In the genomic region with DNA sequence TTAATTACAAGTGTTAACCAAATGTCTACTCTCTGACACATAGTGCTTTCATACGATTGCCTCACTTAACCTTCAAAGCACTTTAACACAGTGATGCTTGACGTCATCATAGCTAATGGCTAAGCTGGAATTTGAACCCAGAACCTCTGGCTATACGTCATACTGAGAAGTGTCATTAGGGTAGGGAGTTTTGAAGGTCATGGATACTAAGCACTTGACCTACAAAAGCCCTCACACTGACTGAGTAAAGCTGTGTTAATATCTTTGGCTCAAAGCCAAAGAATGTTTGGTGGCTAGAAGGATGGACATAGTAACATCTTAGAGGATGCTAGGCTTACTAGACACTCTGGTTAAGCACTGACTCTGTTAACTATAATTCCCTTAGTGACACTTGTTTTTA, we compare ENCODE assay signal across 18 mouse cellular contexts.
"Had no signal": no experiment of that assay in that cellular context is flagged by ENCODE, and none has a peak within 500 bp of the region (broad histone marks: within the 10 kb centered on the region; RNA-seq: fewer than 3 reads in every experiment).

No protein-coding gene starts in this region.

- H3K9ac ChIP-seq: intestine, embryonic 15.5 days; limb, embryonic 12.5 days; limb, embryonic 15.5 days; liver, embryonic 14.5 days; liver, postnatal 0 days; lung, embryonic 15.5 days; stomach, embryonic 15.5 days had no signal

- ATAC-seq: intestine, embryonic 15.5 days; liver, postnatal 0 days had no signal

- H3K9me3 ChIP-seq: intestine, embryonic 15.5 days; limb, embryonic 12.5 days; limb, embryonic 15.5 days; lung, embryonic 15.5 days; stomach, embryonic 15.5 days had no signal

- H3K36me3 ChIP-seq: intestine, embryonic 15.5 days; limb, embryonic 12.5 days; limb, embryonic 15.5 days; lung, embryonic 15.5 days; stomach, embryonic 15.5 days had no signal

- H3K4me2 ChIP-seq: intestine, embryonic 15.5 days; limb, embryonic 12.5 days; limb, embryonic 15.5 days; liver, embryonic 11.5 days; lung, embryonic 15.5 days; midbrain, embryonic 11.5 days; stomach, embryonic 15.5 days had no signal

- H3K4me3 ChIP-seq: intestine, embryonic 15.5 days; limb, embryonic 12.5 days; limb, embryonic 15.5 days; lung, embryonic 15.5 days; stomach, embryonic 15.5 days had no signal

- H3K4me1 ChIP-seq: intestine, embryonic 15.5 days; limb, embryonic 12.5 days had no signal

- H3K27ac ChIP-seq: intestine, embryonic 15.5 days; limb, embryonic 12.5 days; limb, embryonic 15.5 days; liver, embryonic 14.5 days; lung, embryonic 15.5 days; stomach, embryonic 15.5 days had no signal

- DNase-seq: kidney, adult 11 months; kidney, postnatal 36 days; left cerebral cortex, postnatal 4 days; liver, postnatal 0 days; lung, postnatal 10 days; lung, postnatal 4 days; midbrain, embryonic 14.5 days; right cerebral cortex, postnatal 25 days; spleen, adult 18-20 months; thymus, postnatal 25 days had no signal

- H3K27me3 ChIP-seq: intestine, embryonic 15.5 days; limb, embryonic 12.5 days; limb, embryonic 15.5 days; lung, embryonic 15.5 days; stomach, embryonic 15.5 days had no signal
